Mouse (Mus musculus) kidney, postnatal 0 days (tissue): ENCODE results near the gene Pnmal2. TPM values are rescaled to one million over a fixed set of nuclear protein-coding genes. Genes with fewer than 3 reads are reported as not detected.
A peak's percentile ranks its signal among the peaks of the same experiment; 100 is the strongest.

Experiments used
- ATAC-seq: fragments of 200-750 bp; cut with Nextera tagmentation; replicated peaks from 2 replicates; pipeline ENCODE4 v1.8.0; 2017; ENCODE audit warnings: low read depth, moderate number of reproducible peaks, moderate TSS enrichment, moderate library complexity; ENCODE audit not compliant: low FRiP score
- DNase-seq: peaks from one replicate; pipeline ENCODE4 v3.0.0-alpha.2; 2016; ENCODE audit warnings: low spot score
- H3K27ac ChIP-seq: fragments of 300-500 bp; sonication (generic); 2 replicates; pipeline ENCODE4 v1.5.1; 2014; ENCODE audit warnings: mild to moderate bottlenecking
- H3K27me3 ChIP-seq: fragments of 300-500 bp; sonication (generic); 2 replicates; pipeline ENCODE4 v1.6.1; 2014; ENCODE audit warnings: low read length, mixed read lengths; ENCODE audit not compliant: insufficient read depth
- H3K36me3 ChIP-seq: fragments of 300-500 bp; sonication (generic); 2 replicates; pipeline ENCODE4 v1.6.1; 2014; ENCODE audit warnings: low read length, mixed read lengths; ENCODE audit not compliant: insufficient read depth
- H3K4me1 ChIP-seq: fragments of 300-500 bp; sonication (generic); replicated peaks from 2 replicates; pipeline ENCODE4 v1.6.1; 2014; ENCODE audit warnings: antibody characterized with exemption, low read length, mixed read lengths; ENCODE audit not compliant: insufficient read depth
- H3K4me2 ChIP-seq: fragments of 300-500 bp; sonication (generic); 2 replicates; pipeline ENCODE4 v1.6.1; 2014; ENCODE audit warnings: mild to moderate bottlenecking, low read length, moderate library complexity, mixed read lengths
- H3K4me3 ChIP-seq: fragments of 300-500 bp; sonication (generic); replicated peaks from 2 replicates; pipeline ENCODE4 v1.5.1; 2014; ENCODE audit warnings: low read depth, low read length
- H3K9ac ChIP-seq: fragments of 300-500 bp; sonication (generic); 2 replicates; pipeline ENCODE4 v1.6.1; 2014; ENCODE audit warnings: low read depth, low read length
- H3K9me3 ChIP-seq: fragments of 300-500 bp; sonication (generic); replicated peaks from 2 replicates; pipeline ENCODE4 v1.6.1; 2016; ENCODE audit warnings: low read length, inconsistent platforms, mixed read lengths
- CTCF ChIP-seq: IDR thresholded peaks from 2 replicates; pipeline ENCODE4 v1.5.1; 2016; ENCODE audit warnings: antibody characterized with exemption, low read depth, mild to moderate bottlenecking, moderate library complexity
- whole genome bisulfite sequencing: fragments of 180-500 bp; shearing (Covaris S2); extraction: QIAGEN DNeasy Blood & Tissue Kit; methylation state at CpG from one replicate; pipeline ENCODE4 v1.1.7; 2014; 5-methylcytosine and 5-hydroxymethylcytosine counted together
- polyA plus RNA-seq: library from polyadenylated mRNA; unstranded; fragments of >200 nt; fragmentation: Nextera tagmentation; extraction: Ambion mirVana; gene quantifications from 2 replicates; pipeline ENCODE4 v1.2.1, GENCODE M21; 2015

Gene Pnmal2
- polyA plus RNA-seq, 1 experiment from 2014 or later, result 7.0 TPM

DNA sequence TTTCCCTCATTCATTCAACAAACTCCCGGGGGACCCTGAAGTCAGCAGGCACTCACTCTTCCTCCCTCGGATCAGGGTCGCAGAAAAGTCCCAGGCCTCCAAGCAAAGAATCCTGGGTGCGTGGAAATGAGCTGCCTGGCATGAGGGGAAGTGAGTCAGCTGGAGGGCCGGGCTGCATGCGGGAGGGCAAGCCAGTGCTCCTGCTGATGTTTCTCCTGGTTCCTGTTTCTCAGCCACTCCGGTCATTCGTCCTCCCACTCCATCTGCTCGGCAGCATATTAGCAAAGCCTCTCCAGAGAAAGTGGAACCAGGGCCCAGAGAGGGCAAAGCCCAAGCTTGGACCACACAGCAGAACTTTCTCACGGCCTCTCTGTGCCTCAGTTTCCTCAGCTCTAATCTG lies 34.6 kb upstream of the Pnmal2 start:
- TF ChIP-seq CTCF, result no peak
- WGBS, result 22% methylated on average over 10 of the region's 10 CpGs
- Histone ChIP-seq H3K36me3 (peaks cover 6% of the 10 kb centered on the region), H3K4me1 (peaks cover 17% of the 10 kb centered on the region), H3K4me2 (no peak overlapping the region), H3K4me3 (no peak overlapping the region), H3K27ac (no peak overlapping the region), H3K9ac (no peak overlapping the region), H3K27me3 (no peaks in the 10 kb centered on the region; the same call in 1 of the 2 replicates), H3K9me3 (no peaks in the 10 kb centered on the region)
- ATAC-seq (no peak), DNase-seq (no peak)

DNA sequence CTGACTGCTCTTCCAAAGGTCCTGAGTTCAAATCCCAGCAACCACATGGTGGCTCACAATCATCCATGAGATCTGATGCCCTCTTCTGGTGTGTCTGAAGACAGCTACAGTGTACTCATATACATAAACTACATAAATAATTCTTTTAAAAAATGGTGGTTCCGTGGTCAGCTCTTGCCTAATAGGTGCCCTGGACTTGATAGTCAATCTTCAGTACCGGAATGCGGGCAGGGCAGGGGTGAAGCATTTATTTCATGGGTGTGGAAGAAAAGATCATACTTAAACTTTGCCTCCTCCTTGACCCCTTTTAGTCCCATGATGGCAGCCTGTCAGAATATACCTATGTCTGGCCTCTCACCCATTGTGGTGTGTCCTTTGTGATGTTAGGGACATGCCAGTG lies 32.6 kb upstream of the Pnmal2 start:
- Histone ChIP-seq H3K4me2 (no peak overlapping the region), H3K36me3 (peaks cover 25% of the 10 kb centered on the region), H3K27ac (no peak overlapping the region), H3K4me3 (no peak overlapping the region), H3K27me3 (no peaks in the 10 kb centered on the region; the same call in 1 of the 2 replicates), H3K9me3 (no peaks in the 10 kb centered on the region), H3K4me1 (peaks cover 13% of the 10 kb centered on the region; the same call in 1 of the 2 replicates), H3K9ac (no peak overlapping the region)
- WGBS, result 91% methylated on average over 3 of the region's 3 CpGs
- ATAC-seq, result no peak
- no peak for DNase-seq
- no peak for TF ChIP-seq CTCF

DNA sequence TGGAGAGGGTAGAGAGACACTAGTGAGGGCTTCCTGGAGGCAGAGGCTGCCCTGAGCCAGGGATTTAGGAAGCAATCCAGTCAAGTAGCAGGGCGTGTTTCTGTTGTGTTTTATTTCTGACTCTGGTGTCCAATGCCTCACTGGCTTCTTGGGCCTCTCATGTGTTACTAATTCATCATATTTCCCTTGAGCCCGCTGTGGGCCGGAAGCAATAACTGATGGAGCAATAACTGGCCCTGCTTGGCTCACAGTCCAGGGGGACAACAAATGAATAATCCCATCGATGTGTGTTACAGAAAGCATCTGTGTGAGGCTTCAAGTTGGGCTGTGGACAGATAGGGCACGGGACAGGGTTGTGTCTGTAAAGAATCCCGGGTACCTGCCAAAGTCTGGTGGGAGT lies 32.1 kb upstream of the Pnmal2 start:
- H3K4me3 ChIP-seq, result no peak overlapping the region
- 61% methylated on average over 6 of the region's 6 CpGs for WGBS
- H3K27me3 ChIP-seq, result no peaks in the 10 kb centered on the region; the same call in 1 of the 2 replicates
- H3K4me2 ChIP-seq, result no peak overlapping the region
- no peak overlapping the region for H3K9ac ChIP-seq
- DNase-seq, result no peak
- no peak for TF ChIP-seq CTCF
- peaks cover 29% of the 10 kb centered on the region for H3K36me3 ChIP-seq
- peaks cover 13% of the 10 kb centered on the region; the same call in 1 of the 2 replicates for H3K4me1 ChIP-seq
- H3K9me3 ChIP-seq, result no peaks in the 10 kb centered on the region
- no peak overlapping the region for H3K27ac ChIP-seq
- ATAC-seq, result no peak

DNA sequence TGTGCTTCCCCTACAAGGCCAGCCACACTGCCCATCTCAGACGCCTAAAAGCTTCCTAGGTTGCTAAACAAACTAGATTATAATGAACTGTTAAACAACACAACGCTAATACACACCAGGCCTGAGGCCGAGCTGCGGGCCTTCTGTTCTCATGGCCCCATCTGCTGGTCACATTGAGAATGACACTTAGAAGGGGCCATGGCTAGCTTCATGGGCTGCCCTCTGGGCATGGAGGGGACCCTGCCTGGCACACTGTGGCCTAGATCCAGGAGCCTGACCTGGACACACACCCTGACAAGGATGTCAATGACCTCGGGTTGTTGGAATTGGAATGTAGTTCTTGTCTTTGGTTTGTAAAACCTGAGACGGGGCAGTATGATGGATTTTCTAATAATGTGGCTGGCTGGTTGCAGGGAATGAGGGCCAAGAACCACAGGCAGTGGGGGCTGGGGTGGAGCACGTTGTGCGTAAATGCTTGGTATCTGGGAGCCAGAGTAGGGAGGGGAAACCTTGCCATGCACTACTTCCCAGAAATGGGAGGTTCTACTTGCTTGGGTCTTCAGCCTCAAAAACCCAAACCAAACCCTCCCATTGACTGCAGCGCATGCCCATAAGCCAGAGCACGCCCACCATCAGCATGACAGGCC lies 30.6 kb upstream of the Pnmal2 start:
- no peak overlapping the region for H3K4me3 ChIP-seq
- H3K4me2 ChIP-seq, result no peak overlapping the region
- DNase-seq (peak; percentile 80), ATAC-seq (peak; percentile 57)
- peaks cover 6% of the 10 kb centered on the region; the same call in 1 of the 2 replicates for H3K4me1 ChIP-seq
- H3K27me3 ChIP-seq, result no peaks in the 10 kb centered on the region
- no peak overlapping the region for H3K27ac ChIP-seq
- WGBS, result 32% methylated on average over 10 of the region's 10 CpGs
- H3K9me3 ChIP-seq, result no peaks in the 10 kb centered on the region
- H3K9ac ChIP-seq, result no peak overlapping the region
- peaks cover 45% of the 10 kb centered on the region for H3K36me3 ChIP-seq
- peak; percentile 91 for TF ChIP-seq CTCF

DNA sequence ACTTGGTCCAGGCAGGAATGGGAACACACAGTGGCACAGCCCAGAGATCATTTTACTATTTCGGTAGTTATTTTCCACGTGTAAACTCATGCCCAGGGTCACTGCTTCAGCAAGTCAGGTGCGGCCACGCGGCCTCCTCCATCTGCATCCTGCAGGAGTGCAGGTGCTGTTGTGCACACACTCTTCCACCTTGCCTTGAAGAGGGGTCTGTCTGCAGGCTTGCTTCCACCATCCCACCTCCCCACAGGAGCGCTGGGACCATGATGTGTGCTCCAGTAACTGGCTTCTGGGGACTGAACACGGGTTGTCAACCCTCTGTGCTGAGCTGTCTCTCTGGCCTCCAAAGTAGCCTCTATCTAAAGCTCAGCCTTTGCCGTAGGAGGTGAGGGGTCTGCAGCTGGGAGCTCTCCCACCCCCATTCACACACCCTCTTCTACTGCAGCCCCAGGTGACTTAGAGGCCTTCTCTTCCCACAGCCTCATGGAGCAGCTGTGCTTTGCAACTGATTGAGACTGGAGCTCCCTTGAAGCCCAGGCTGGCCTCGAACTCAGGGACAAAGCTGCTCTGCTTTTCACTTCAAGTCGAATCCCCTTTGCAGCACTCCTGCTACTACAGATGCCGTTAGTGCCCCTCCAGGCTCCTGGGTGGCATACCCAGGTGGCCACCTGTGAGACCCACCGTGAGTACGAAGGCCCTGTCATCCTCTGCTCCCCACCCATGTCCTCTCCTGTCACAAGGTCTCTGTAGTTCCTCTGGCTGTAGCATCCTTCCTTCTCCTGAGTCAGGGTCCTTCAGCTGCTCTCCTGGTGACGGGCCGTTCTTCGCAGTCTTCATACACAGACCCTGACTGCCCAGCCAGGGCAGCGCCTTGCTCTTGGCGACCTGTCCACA lies 29.8 kb upstream of the Pnmal2 start:
- H3K4me2 ChIP-seq, result no peak overlapping the region
- 0 out of 2 replicates have a peak, but pooled peaks cover 4% of the 10 kb centered on the region for H3K4me1 ChIP-seq
- 79% methylated on average over 18 of the region's 18 CpGs for WGBS
- no peak for DNase-seq
- H3K27me3 ChIP-seq, result no peaks in the 10 kb centered on the region
- no peaks in the 10 kb centered on the region for H3K9me3 ChIP-seq
- no peak overlapping the region for H3K9ac ChIP-seq
- peaks cover 46% of the 10 kb centered on the region for H3K36me3 ChIP-seq
- no peak for TF ChIP-seq CTCF
- H3K27ac ChIP-seq, result no peak overlapping the region
- H3K4me3 ChIP-seq, result no peak overlapping the region
- ATAC-seq, result no peak

DNA sequence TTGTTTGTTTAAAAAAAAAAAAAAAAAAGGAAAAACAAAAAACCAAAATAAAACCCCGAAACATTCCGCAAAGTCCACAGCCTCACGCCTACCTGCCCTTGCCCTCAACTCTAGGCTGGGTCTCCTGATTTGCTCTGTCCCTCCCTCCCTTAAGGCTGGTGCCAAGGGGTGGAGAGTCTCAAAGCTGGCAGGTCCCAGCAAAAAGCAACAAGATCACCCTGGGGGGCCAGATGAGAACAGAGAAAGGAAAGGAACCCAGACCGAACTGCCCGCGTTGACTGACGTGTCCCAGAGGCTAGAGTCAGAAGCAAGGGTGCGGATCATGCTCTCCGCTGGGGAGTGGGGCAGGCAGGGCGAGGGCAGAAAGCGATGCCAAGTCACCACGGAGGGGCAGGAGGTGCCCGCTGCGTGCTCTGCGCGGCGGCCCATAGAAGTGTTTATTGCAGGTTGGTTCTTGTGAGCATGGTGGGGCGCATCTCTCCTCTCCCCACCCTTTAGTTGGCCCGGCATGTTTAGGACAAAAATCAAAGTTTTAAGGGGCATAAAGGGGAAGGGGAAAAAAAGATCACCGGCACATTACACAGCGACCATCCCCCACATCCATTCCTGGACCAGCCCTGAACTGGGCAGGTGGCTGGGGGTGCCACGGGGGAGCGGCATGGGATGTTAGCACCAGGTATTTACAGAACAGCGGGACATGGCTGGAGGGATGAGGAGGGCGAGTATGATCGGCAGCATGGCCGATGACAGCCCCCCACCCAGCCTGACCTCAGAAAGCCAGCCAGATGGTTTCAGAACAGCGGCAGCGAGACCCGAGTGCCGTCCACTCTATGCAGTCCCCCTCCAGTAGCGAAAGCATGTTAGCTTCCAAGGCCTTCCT lies 28.8 kb upstream of the Pnmal2 start:
- ATAC-seq (no peak), DNase-seq (no peak)
- TF ChIP-seq CTCF, result no peak
- H3K36me3 ChIP-seq, result peaks cover 48% of the 10 kb centered on the region
- H3K9ac ChIP-seq, result no peak overlapping the region
- H3K9me3 ChIP-seq, result no peaks in the 10 kb centered on the region
- WGBS, result 91% methylated on average over 32 of the region's 32 CpGs
- H3K4me1 ChIP-seq, result peaks cover 9% of the 10 kb centered on the region; the same call in 1 of the 2 replicates
- H3K4me3 ChIP-seq, result no peak overlapping the region
- H3K27ac ChIP-seq, result no peak overlapping the region
- no peak overlapping the region for H3K4me2 ChIP-seq
- no peaks in the 10 kb centered on the region for H3K27me3 ChIP-seq
